Mouse (Mus musculus): Measurements from ENCODE around the gene Uchl3. TPM values are rescaled to one million over a fixed set of nuclear protein-coding genes. Genes with fewer than 3 reads are reported as not detected.

The Uchl3 gene
- 71.1 and 73.1 TPM in 2 replicates for polyA plus RNA-seq (2015; fragmentation: Nextera tagmentation; extraction: Ambion mirVana)

DNA sequence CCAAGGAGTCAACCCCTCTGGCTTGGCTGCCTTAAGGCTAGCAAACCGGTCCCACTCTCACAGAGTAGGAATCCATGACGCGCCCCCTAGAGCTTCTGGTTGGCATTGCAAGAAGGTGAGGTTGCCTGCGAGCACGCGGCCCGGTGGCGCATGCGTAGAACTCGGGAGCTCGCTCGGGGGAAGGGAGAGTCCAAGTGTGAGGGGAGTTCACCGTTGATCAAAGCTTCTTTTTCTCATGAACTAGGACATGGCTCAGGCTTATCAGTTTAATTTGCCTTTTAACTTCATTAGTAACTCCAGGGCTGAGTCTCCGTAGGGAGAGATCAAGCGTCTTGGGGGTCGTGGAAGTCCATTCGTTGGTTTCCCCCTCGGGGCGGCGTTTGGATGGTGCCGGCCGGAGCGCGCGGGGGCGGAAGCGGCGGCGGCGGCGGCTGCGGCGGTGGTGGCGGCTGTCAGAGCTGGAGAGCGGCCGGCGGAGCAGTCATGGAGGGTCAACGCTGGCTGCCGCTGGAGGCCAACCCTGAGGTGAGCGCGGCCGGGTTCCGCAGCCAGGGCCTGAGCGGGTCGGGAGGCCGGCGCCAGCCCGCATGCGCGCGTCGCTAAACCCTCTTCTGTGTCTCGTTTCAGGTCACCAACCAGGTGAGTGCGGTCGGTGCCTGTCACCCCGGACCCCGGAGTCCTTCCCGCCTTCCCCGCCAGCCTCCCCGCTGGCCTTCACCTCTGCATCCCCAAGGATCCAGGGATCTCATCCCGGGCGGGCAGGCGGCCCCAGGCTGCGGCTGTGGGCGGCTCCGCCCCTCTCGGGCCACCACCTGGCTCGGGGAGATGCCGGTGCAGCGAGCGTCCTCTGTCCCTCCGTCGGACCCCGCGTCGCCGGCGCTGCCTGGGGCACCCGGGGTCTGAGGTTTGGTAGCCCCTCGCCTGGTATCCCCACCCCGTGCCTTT lies at the start of gene Uchl3:
Uchl3 (plus strand) TSS at position 387 of the 945 bp plus-strand sequence.

DNA sequence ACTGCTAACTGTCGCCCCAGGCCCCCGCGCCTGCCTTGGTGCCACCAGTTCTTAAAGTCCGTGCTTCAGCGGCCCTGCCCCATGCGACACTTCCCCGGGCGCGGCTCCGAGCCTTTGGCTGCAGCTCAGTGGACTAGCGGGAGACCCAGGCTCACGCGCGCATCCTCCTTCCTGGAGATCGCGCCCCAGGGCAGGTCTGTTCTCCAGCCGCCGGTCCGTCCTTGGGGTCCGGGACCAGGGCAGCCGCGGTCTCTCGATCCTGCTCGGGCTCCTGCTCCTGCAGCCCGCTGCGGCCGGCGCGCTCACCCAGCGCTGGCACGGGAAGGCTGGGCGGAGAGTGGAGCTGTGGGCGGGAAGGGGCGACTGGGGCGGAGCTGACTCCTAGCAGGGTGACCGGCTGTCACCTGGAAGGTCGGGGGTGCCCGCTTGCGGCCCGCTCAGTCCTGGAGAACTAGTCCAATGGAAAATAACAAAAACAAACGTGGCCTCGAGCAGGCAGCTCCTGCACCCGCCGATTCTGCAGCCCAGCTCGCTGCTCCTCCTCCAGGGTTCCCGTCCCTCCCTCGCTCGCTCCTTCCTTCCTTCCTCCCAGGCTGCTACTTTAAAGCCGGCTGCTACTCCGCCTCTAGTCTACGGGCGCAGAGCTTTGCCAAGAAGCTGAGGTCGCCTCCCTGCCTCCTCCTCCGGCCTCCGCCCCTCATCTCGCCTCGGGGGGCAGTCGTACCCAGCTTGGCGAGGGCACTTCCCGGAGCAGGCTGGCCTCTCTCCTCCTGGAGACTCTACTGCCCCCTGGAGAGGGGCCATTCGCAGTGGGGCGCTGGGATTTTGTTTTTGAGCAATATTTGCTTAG lies 45.0 kb upstream of the Uchl3 start, which contains the start of gene Tbc1d4:
Tbc1d4 (minus strand) TSS at position 673 of the 850 bp plus-strand sequence.

DNA sequence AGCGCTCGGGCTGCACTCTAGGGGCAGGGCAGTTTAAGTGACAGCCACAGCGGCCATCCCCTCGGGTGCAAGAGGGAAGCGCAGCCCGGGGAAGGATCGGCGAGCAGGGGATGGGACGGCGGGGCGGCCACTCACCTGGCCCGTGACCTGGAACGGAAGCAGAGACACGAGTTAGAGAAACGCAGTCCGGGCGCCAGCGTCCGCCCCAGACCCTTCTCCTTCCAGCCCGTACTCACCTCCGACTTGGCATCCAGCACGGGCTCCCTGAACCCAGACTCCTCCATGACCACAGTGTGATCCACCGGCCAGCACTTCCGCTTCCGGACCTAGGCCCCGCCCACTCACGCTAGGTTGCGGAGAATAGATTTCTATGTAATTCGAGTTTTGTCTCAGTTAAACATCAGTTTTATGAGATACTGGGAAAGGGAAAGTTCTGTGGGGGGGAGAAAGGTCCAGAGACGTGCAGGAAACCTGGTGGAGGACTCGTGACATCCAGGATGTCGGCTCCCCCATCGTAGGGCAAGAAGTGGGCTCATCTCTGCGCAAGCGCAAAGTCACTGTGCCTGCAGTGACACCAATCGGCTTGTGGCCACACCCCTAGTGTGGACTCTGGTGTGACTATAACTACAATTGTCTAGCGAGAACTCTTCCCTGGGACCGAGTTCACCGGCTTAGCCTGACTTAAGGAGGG lies 13.5 kb upstream of the Uchl3 start, which contains the start of gene Commd6:
Commd6 (minus strand) TSS at position 534 of the 691 bp plus-strand sequence.

DNA sequence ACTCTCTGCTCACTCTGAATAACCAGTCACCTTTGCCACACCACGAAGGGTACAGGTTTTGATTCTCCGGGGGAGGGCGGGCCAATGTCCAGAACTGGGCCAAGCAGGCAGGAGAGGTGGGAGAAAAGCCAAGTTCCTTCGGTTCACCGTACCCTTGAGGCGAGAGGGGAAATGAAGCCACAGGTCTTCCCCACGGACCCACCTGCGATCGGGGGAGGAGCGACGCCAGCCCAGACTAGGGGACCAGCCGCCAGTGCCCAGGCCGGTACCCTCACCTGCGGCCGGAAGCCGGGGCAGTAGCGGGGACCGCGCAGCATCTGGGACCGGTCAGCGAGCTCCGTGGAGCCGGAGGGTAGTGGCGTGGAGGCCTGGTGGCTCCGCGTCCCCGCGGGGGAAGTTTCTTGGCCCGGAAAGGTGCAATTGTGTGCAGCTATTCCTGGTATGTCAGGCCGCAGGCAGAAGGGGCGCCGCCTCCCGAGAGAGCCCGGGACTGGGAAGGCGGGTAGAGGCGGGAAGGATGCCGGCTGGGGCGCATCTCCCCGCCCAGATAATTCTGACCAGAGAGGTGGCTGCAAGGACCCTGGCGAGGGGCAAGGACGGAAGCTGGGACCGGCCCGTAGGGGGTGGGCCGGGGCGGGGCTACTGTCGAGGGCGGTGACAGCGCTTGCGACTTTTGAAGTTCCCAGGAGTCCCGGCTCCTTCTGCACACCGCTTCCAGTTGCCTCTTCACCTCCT lies 75.6 kb downstream of the Uchl3 start, which contains the start of the genes Gm9922 and Lmo7:
Gm9922 (minus strand) TSS at position 578 of the 735 bp plus-strand sequence.
Lmo7 (plus strand) TSS at position 721 of the 735 bp plus-strand sequence.

Other genes with a start within 250 kb of the Uchl3 start
- 4.8 and 5.1 TPM in 2 replicates for gene Tbc1d4, start 44.8 kb upstream of the Uchl3 start, polyA plus RNA-seq (2015; fragmentation: Nextera tagmentation; extraction: Ambion mirVana)
- 76.8 and 79.5 TPM in 2 replicates for gene Commd6, start 13.3 kb upstream of the Uchl3 start, polyA plus RNA-seq (2015; fragmentation: Nextera tagmentation; extraction: Ambion mirVana)
- 15.9 and 17.7 TPM in 2 replicates for gene Gm9922, start 75.8 kb downstream of the Uchl3 start, polyA plus RNA-seq (2015; fragmentation: Nextera tagmentation; extraction: Ambion mirVana)
- 19.1 and 22.8 TPM in 2 replicates for gene Lmo7, start 76.0 kb downstream of the Uchl3 start, polyA plus RNA-seq (2015; fragmentation: Nextera tagmentation; extraction: Ambion mirVana)